Mouse (Mus musculus) liver, adult 2 months (tissue): ENCODE measurements around the gene Tmem108.

Source experiments
- CTCF ChIP-seq: fragments of 200-500 bp; IDR thresholded peaks from 2 replicates; pipeline ENCODE4 v1.5.1; 2011; ENCODE audit warnings: low read depth, low read length, control low read depth
- POLR2A ChIP-seq: fragments of 200-500 bp; IDR thresholded peaks from 2 replicates; pipeline ENCODE4 v1.6.1; 2011; ENCODE audit warnings: low read length, control low read depth; ENCODE audit not compliant: insufficient read depth; ENCODE audit errors: extremely low read depth

GRCm38 (mm10) chr9:103563864-103564610, 197.6 kb downstream of the Tmem108 start:
- TF ChIP-seq CTCF (no peak), POLR2A (no peak)
